Mouse (Mus musculus) erythroblast, embryonic 14.5 days (primary cell): ENCODE measurements around the gene Ncf2.

Experiments
- GATA1 ChIP-seq: IDR thresholded peaks from 2 replicates; pipeline ENCODE4 v1.6.1; 2012; ENCODE audit warnings: low read length, inconsistent platforms, mixed read lengths
- TAL1 ChIP-seq: IDR thresholded peaks from 3 replicates; pipeline ENCODE4 v1.6.1; 2012; ENCODE audit warnings: low read length, inconsistent platforms, mixed read lengths

DNA sequence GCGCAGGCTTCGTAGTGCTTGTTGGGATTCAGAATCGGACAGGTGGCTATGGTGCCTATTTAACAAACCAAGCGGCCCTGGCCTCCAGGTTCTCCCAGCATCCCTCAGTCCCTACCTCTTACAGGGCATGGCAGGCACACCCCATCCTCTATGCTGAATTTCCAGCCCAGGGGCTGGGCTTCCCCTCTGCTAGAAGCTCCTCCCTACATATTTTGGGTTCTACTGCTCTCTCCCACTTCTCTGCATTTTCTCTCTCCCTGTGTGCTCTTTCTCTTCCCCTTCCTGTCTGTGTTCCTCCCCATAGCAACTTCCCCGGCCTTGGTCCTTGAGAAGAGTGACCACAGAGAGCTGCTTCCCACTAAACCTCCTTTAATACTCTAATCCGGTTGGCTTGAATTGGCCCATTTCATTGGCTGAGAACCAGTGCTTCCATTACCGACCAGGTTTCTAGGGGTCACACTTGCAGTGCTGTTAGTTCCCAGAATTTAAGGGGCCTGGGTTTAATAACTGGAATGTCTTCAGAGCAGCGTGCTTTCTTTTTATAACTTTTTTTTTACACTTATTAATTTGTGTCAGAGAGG, 3.2 kb upstream of the Ncf2 start:
- no peak for TF ChIP-seq GATA1
- no peak for TF ChIP-seq TAL1
